20 mouse cellular contexts compared by ENCODE assay signal in genomic region chr1:80652803-80653202, GRCm38 (mm10).
DNase-seq lines count a peak whose midpoint lies in the region; ATAC-seq lines count a peak whose summit lies in the region.
"Had no signal": no experiment of that assay in that cellular context is flagged by ENCODE, and none has a peak within 500 bp of the region (broad histone marks: within the 10 kb centered on the region; RNA-seq: fewer than 3 reads in every experiment).

No protein-coding gene starts in this region.

- no peaks in the 10 kb centered on the region for H3K4me1 ChIP-seq in liver, embryonic 11.5 days (replicated peaks; ENCODE audit: control insufficient read depth, insufficient read depth, low read length)
- peaks cover 4% of the 10 kb centered on the region; the same call in 1 of the 2 replicates for H3K4me1 ChIP-seq in midbrain, embryonic 16.5 days (ENCODE audit: control insufficient read depth, insufficient read depth, low read length)
- H3K4me1 ChIP-seq: embryonic facial prominence, embryonic 10.5 days; embryonic facial prominence, embryonic 12.5 days; forebrain, embryonic 13.5 days; forebrain, embryonic 15.5 days had no signal

- H3K36me3 ChIP-seq in liver, embryonic 11.5 days (ENCODE audit: control insufficient read depth, insufficient read depth, low read length), result no peaks in the 10 kb centered on the region
- no peaks in the 10 kb centered on the region for H3K36me3 ChIP-seq in midbrain, embryonic 16.5 days (ENCODE audit: control insufficient read depth, insufficient read depth, low read length)
- H3K36me3 ChIP-seq: embryonic facial prominence, embryonic 10.5 days; embryonic facial prominence, embryonic 12.5 days; forebrain, embryonic 15.5 days had no signal

- no peak overlapping the region for H3K4me2 ChIP-seq in liver, embryonic 11.5 days
- no peak overlapping the region for H3K4me2 ChIP-seq in midbrain, embryonic 16.5 days (ENCODE audit: low read length)
- H3K4me2 ChIP-seq: embryonic facial prominence, embryonic 12.5 days; forebrain, embryonic 13.5 days; forebrain, embryonic 15.5 days had no signal

- no peak overlapping the region for H3K27ac ChIP-seq in liver, embryonic 11.5 days (ENCODE audit: low read depth, low read length)
- H3K27ac ChIP-seq in midbrain, embryonic 16.5 days (ENCODE audit: low read length), result no peak overlapping the region
- H3K27ac ChIP-seq: embryonic facial prominence, embryonic 10.5 days; embryonic facial prominence, embryonic 12.5 days; forebrain, embryonic 13.5 days; forebrain, embryonic 15.5 days had no signal

- no peaks in the 10 kb centered on the region for H3K27me3 ChIP-seq in liver, embryonic 11.5 days (replicated peaks; ENCODE audit: control insufficient read depth, insufficient read depth, low read length)
- no peaks in the 10 kb centered on the region for H3K27me3 ChIP-seq in midbrain, embryonic 16.5 days (ENCODE audit: control insufficient read depth, insufficient read depth, low read depth, low read length)
- H3K27me3 ChIP-seq: embryonic facial prominence, embryonic 12.5 days; forebrain, embryonic 13.5 days; forebrain, embryonic 15.5 days; Patski had no signal

- peak; percentile 24 for DNase-seq in CD4-positive, CD25-positive, alpha-beta regulatory T cell, adult 2 months (ENCODE audit: low read depth, low spot score)
- no peak for DNase-seq in liver, embryonic 11.5 days (ENCODE audit: low spot score)
- no peak for DNase-seq in B cell, adult 2 months
- DNase-seq: adrenal gland, adult 8-10 months; adrenal gland, postnatal 14 days; adrenal gland, postnatal 36 days; cerebellum, adult 11-12 months; cerebellum, adult 2 months; cerebellum, adult 9-10 months; cerebellum, postnatal 10 days; cerebellum, postnatal 25 days; forebrain, postnatal 0 days had no signal

- no peak overlapping the region for H3K9ac ChIP-seq in liver, embryonic 11.5 days (ENCODE audit: low read depth, low read length)
- H3K9ac ChIP-seq in midbrain, embryonic 16.5 days (ENCODE audit: low read depth, low read length), result no peak overlapping the region
- H3K9ac ChIP-seq: embryonic facial prominence, embryonic 12.5 days; forebrain, embryonic 13.5 days; forebrain, embryonic 15.5 days; forebrain, postnatal 0 days had no signal

- peak; percentile 65 for ATAC-seq in CD4-positive, CD25-positive, alpha-beta regulatory T cell, adult 4 months
- ATAC-seq in activated CD4-positive, CD25-positive, alpha-beta regulatory T cell, adult 4 months, result peak; percentile 47
- ATAC-seq in liver, embryonic 11.5 days (replicated peaks; ENCODE audit: low FRiP score), result no peak
- ATAC-seq in midbrain, embryonic 16.5 days, result no peak
- ATAC-seq: forebrain, embryonic 13.5 days; forebrain, embryonic 15.5 days; forebrain, postnatal 0 days; Patski had no signal

- H3K4me3 ChIP-seq in liver, embryonic 11.5 days (ENCODE audit: low read depth, low read length), result no peak overlapping the region
- H3K4me3 ChIP-seq in midbrain, embryonic 16.5 days (ENCODE audit: low read depth, low read length), result no peak overlapping the region
- H3K4me3 ChIP-seq: embryonic facial prominence, embryonic 10.5 days; embryonic facial prominence, embryonic 12.5 days; forebrain, embryonic 13.5 days; forebrain, embryonic 15.5 days had no signal

- no peaks in the 10 kb centered on the region for H3K9me3 ChIP-seq in liver, embryonic 11.5 days (ENCODE audit: control insufficient read depth, low read length)
- H3K9me3 ChIP-seq in midbrain, embryonic 16.5 days (replicated peaks; ENCODE audit: control insufficient read depth, low read length, poor library complexity, severe bottlenecking), result no peaks in the 10 kb centered on the region
- H3K9me3 ChIP-seq: embryonic facial prominence, embryonic 10.5 days; embryonic facial prominence, embryonic 12.5 days; forebrain, embryonic 13.5 days; forebrain, embryonic 15.5 days had no signal

Comparison
In these comparisons a context has a peak if more than half of its experiments do, and no peak if none do; other contexts are left out.
1. ATAC-seq: peak in CD4-positive, CD25-positive, alpha-beta regulatory T cell, adult 4 months (single experiment) and activated CD4-positive, CD25-positive, alpha-beta regulatory T cell, adult 4 months (single experiment); none in liver, embryonic 11.5 days (single experiment) and midbrain, embryonic 16.5 days (single experiment).